Mouse (Mus musculus) small intestine, adult 2 months (tissue): ENCODE results near the gene Nudcd2.

Source experiments
- CTCF ChIP-seq: fragments of 200-500 bp; IDR thresholded peaks from 2 replicates; pipeline ENCODE4 v1.5.1; 2012; ENCODE audit warnings: low read depth, mild to moderate bottlenecking, control low read depth, inconsistent platforms, low read length, moderate library complexity, mixed read lengths; ENCODE audit not compliant: insufficient replicate concordance, insufficient read length; ENCODE audit errors: extremely low read depth
- POLR2A ChIP-seq: fragments of 200-500 bp; IDR thresholded peaks from 2 replicates; pipeline ENCODE4 v1.6.1; 2012; ENCODE audit warnings: low read depth, mild to moderate bottlenecking, control low read depth, inconsistent platforms, low read length, moderate library complexity

GRCm38 (mm10) chr11:40781857-40782256 is 48.4 kb downstream of the Nudcd2 start:
- TF ChIP-seq CTCF, result no peak
- no peak for TF ChIP-seq POLR2A
